Mouse (Mus musculus): ENCODE data around the gene Xrcc1. TPM values are rescaled to one million over a fixed set of nuclear protein-coding genes. Genes with fewer than 3 reads are reported as not detected.

Gene Xrcc1
- polyA plus RNA-seq, 1 experiment = 41.3 TPM

GRCm38 (mm10) chr7:24593621-24594308, 47.7 kb downstream of the Xrcc1 start:
- 0 out of 2 replicates have a peak, but pooled peaks cover 2% of the 10 kb centered on the region for H3K4me1 ChIP-seq (ENCODE audit: control insufficient read depth, insufficient read depth, low read length)
- H3K27ac ChIP-seq (ENCODE audit: insufficient read depth, low read length) = no peak overlapping the region

GRCm38 (mm10) chr7:24594309-24594803, 48.3 kb downstream of the Xrcc1 start:
- TF ChIP-seq POLR2A (IDR thresholded peaks at IDR 0.05; ENCODE audit: low read depth, low read length) (no peak), CTCF (IDR thresholded peaks at IDR 0.05; ENCODE audit: borderline replicate concordance, insufficient read depth, low read length) (no peak)
- Histone ChIP-seq H3K27ac (ENCODE audit: insufficient read depth, low read length) (no peak overlapping the region), H3K4me3 (ENCODE audit: insufficient read depth, low read length) (peak overlapping the region; percentile 78), H3K4me1 (ENCODE audit: control insufficient read depth, insufficient read depth, low read length) (0 out of 2 replicates have a peak, but pooled peaks cover 2% of the 10 kb centered on the region)

More at GRCm38 (mm10) chr7:24593621-24594308, 47.7 kb downstream of the Xrcc1 start:
- H3K4me3 ChIP-seq (ENCODE audit: insufficient read depth, low read length) = peak overlapping the region; percentile 78
- TF ChIP-seq POLR2A (IDR thresholded peaks at IDR 0.05; ENCODE audit: low read depth, low read length) (peak; percentile 92), CTCF (IDR thresholded peaks at IDR 0.05; ENCODE audit: borderline replicate concordance, insufficient read depth, low read length) (no peak)

- no peak overlapping the region for H3K4me3 ChIP-seq (ENCODE audit: insufficient read depth, low read length)
- H3K4me1 ChIP-seq (ENCODE audit: control insufficient read depth, insufficient read depth, low read length) = 0 out of 2 replicates have a peak, but pooled peaks cover 2% of the 10 kb centered on the region
- H3K27ac ChIP-seq (ENCODE audit: insufficient read depth, low read length) = no peak overlapping the region
- TF ChIP-seq POLR2A (IDR thresholded peaks at IDR 0.05; ENCODE audit: low read depth, low read length) (no peak), CTCF (IDR thresholded peaks at IDR 0.05; ENCODE audit: borderline replicate concordance, insufficient read depth, low read length) (no peak)
These were observed 49.4 kb downstream of the Xrcc1 start for GRCm38 (mm10) chr7:24595464-24595863.

GRCm38 (mm10) chr7:24598121-24598520, 52.0 kb downstream of the Xrcc1 start:
- TF ChIP-seq CTCF (IDR thresholded peaks at IDR 0.05; ENCODE audit: borderline replicate concordance, insufficient read depth, low read length) = no peak
- TF ChIP-seq POLR2A (IDR thresholded peaks at IDR 0.05; ENCODE audit: low read depth, low read length) = no peak
- Histone ChIP-seq H3K4me3 (ENCODE audit: insufficient read depth, low read length) (no peak overlapping the region), H3K27ac (ENCODE audit: insufficient read depth, low read length) (no peak overlapping the region), H3K4me1 (ENCODE audit: control insufficient read depth, insufficient read depth, low read length) (0 out of 2 replicates have a peak, but pooled peaks cover 2% of the 10 kb centered on the region)

- Histone ChIP-seq H3K27ac (ENCODE audit: insufficient read depth, low read length) (peak overlapping the region; percentile 43; the same call in 1 of the 2 replicates), H3K4me3 (ENCODE audit: insufficient read depth, low read length) (no peak overlapping the region)
- TF ChIP-seq POLR2A (IDR thresholded peaks at IDR 0.05; ENCODE audit: low read depth, low read length) (no peak), CTCF (IDR thresholded peaks at IDR 0.05; ENCODE audit: borderline replicate concordance, insufficient read depth, low read length) (no peak)
These were observed 53.4 kb downstream of the Xrcc1 start for GRCm38 (mm10) chr7:24599211-24600067.

GRCm38 (mm10) chr7:24600941-24601597, 55.0 kb downstream of the Xrcc1 start:
- no peak overlapping the region for H3K4me3 ChIP-seq (ENCODE audit: insufficient read depth, low read length)
- H3K4me1 ChIP-seq (ENCODE audit: control insufficient read depth, insufficient read depth, low read length) = no peaks in the 10 kb centered on the region
- H3K27ac ChIP-seq (ENCODE audit: insufficient read depth, low read length) = no peak overlapping the region
- TF ChIP-seq POLR2A (IDR thresholded peaks at IDR 0.05; ENCODE audit: low read depth, low read length) = no peak
- peak; percentile 100 for TF ChIP-seq CTCF (IDR thresholded peaks at IDR 0.05; ENCODE audit: borderline replicate concordance, insufficient read depth, low read length)

More at GRCm38 (mm10) chr7:24599211-24600067, 53.4 kb downstream of the Xrcc1 start:
- H3K4me1 ChIP-seq (ENCODE audit: control insufficient read depth, insufficient read depth, low read length) = no peaks in the 10 kb centered on the region

GRCm38 (mm10) chr7:24605561-24605960, 59.5 kb downstream of the Xrcc1 start:
- no peaks in the 10 kb centered on the region for H3K4me1 ChIP-seq (ENCODE audit: control insufficient read depth, insufficient read depth, low read length)
- no peak overlapping the region for H3K27ac ChIP-seq (ENCODE audit: insufficient read depth, low read length)
- H3K4me3 ChIP-seq (ENCODE audit: insufficient read depth, low read length) = no peak overlapping the region
- TF ChIP-seq CTCF (IDR thresholded peaks at IDR 0.05; ENCODE audit: borderline replicate concordance, insufficient read depth, low read length) = no peak
- no peak for TF ChIP-seq POLR2A (IDR thresholded peaks at IDR 0.05; ENCODE audit: low read depth, low read length)

GRCm38 (mm10) chr7:24606046-24606445, 60.0 kb downstream of the Xrcc1 start:
- H3K27ac ChIP-seq (ENCODE audit: insufficient read depth, low read length) = no peak overlapping the region
- no peak overlapping the region for H3K4me3 ChIP-seq (ENCODE audit: insufficient read depth, low read length)
- TF ChIP-seq POLR2A (IDR thresholded peaks at IDR 0.05; ENCODE audit: low read depth, low read length) = no peak
- no peak for TF ChIP-seq CTCF (IDR thresholded peaks at IDR 0.05; ENCODE audit: borderline replicate concordance, insufficient read depth, low read length)
- H3K4me1 ChIP-seq (ENCODE audit: control insufficient read depth, insufficient read depth, low read length) = no peaks in the 10 kb centered on the region

GRCm38 (mm10) chr7:24608017-24608416, 61.9 kb downstream of the Xrcc1 start:
- H3K4me1 ChIP-seq (ENCODE audit: control insufficient read depth, insufficient read depth, low read length) = no peaks in the 10 kb centered on the region
- TF ChIP-seq CTCF (IDR thresholded peaks at IDR 0.05; ENCODE audit: borderline replicate concordance, insufficient read depth, low read length) = no peak
- no peak for TF ChIP-seq POLR2A (IDR thresholded peaks at IDR 0.05; ENCODE audit: low read depth, low read length)
- no peak overlapping the region for H3K27ac ChIP-seq (ENCODE audit: insufficient read depth, low read length)
- H3K4me3 ChIP-seq (ENCODE audit: insufficient read depth, low read length) = no peak overlapping the region

Measured in embryonic fibroblast, embryonic 13.5 days (primary cell).